Mouse (Mus musculus) layer of hippocampus, adult 9-11 months (tissue): ENCODE data around the gene 4930579F01Rik.

Source experiments
- DNase-seq: peaks from one replicate; pipeline ENCODE4 v3.0.0; 2022

The 4930579F01Rik gene

DNA sequence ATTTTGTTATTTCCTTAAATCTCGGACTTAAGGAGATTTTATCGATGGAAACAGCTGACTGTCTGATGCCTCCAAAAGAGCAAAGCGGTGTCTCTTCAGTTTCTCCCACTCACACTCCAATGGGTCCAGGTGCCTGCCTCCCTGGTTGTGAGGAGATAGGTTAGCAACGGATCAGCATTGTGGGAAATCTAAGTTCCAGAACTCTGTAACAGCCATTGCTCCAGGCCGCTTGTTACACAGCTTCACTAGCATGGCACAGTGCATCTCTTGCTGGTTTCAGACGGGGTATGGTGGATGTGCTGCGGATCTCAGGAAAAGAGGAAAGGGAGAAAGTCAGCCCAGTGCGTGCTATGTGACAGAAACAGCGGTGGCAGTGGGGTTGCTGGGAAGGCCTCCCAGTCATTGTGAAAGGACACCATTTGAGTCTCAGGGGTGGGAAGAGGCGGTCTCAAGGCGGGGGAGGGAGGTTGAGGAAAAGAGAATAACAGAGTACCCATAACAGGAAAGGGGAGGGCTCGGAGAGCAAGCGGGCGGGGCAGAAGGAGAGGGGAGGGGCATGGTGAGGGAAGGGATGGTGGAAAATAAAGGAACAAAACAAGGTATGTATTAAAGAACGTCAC is at the start of gene 4930579F01Rik:
Gene 4930579F01Rik (minus strand): TSS at position 143 of the 620 bp plus-strand sequence.
- DNase-seq: no peak

DNA sequence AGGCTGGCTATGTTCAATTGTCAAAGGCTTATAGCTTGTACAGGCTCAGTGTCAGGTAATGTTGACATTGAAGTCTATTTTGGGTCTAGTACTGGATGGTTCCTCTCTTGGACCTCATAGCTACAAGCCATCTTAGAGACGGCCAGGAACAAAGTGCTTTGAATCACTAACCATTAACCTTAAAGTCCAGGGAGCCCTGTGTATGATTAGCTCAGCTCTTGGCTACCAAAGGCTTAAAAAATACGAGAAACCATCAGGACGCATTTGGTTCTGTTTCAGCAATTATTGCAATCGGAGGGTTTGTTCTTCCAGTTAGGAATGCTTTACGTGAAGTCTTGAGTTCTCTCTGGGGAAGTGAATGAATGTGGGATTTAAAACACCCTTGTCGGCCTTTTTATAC is 49.3 kb upstream of the 4930579F01Rik start:
- no peak for DNase-seq

DNA sequence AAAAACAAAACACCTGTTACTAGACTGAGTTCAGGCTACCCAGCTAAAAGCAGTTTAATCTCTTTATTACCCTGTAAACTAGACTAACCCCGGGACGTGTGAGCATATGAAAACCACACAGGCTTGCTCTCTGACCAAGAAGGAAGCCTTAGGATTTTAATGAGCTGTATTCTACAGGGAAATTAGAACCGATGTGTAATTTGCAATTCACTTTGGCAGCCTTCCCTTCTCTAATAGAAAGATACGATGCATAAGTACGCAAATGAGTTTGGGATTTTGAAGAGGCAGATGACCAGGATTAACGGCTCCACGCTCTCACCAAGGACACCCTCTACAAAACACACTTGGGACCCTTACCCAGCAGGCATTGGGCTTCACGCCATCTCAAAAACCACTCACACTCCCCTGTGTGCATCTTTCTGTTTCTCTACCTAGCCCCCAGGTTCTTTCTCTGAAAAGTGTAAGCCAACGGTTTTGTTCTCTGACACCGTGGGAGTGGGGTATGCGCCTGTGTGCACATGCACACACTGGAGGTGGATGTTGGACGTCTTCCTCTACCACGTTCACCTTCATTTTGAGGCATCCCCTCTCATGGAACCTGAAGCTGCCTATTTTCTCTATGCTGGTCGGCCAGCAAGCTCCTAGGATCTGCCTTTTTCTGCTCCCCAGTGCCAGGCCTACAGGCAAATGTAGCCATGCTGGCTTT is 48.5 kb upstream of the 4930579F01Rik start:
- DNase-seq: no peak

DNA sequence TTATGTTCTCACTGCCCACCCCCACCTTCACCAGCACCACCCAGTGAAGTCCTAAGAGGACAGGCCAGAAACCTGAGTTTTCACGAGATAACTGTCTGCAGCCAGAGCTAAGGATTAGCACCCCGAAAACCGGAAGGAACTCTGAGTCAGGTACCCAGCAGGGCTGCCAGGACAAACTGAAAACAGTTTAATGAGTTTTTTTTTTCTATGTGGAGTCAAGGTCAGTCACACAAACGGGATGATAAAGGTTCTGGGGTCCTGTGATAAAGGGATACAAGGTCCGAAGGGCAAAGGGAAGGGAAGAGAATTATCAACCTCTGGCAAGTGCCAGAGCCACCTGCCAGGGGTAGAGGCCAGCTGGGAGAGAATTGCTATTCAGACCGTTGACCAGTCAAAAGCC is 47.7 kb upstream of the 4930579F01Rik start:
- no peak for DNase-seq

DNA sequence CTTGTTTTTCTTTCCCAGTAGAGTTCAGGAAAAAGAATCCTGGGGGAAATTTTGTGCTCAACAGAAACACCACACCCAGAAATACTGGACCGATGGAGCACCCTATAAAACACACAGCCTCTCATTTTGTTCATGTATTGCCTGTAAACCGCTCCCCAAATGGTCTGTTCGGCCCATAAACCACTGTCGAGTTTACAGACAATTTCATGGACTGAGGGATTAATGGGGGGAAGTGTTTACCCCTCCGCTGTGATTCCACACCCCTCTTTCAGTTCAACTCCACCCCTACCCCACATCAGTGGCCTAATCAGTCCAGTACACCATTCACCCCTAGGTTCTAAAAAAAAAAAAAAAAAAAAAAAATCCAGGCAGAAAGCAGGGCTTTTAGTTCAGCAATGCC is 47.3 kb upstream of the 4930579F01Rik start:
- DNase-seq: no peak

DNA sequence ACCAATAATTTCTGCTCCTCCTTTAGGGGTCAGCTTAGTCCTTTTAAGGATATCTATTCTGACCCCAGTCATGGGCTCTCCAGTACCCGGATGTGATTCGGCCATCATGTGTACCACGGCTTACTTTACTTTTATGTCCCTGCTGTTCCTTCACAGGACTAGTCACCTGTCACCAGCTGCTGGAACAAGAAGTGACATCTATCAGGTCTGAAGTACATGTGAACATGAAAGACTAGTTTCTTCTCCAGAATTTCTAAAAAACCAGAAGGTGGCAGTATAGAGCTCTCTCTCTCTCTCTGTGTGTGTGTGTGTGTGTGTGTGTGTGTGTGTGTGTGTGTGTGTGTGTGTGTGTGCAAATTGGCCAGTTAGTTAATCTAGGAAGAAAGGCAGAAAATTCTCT is 46.8 kb upstream of the 4930579F01Rik start:
- no peak for DNase-seq

DNA sequence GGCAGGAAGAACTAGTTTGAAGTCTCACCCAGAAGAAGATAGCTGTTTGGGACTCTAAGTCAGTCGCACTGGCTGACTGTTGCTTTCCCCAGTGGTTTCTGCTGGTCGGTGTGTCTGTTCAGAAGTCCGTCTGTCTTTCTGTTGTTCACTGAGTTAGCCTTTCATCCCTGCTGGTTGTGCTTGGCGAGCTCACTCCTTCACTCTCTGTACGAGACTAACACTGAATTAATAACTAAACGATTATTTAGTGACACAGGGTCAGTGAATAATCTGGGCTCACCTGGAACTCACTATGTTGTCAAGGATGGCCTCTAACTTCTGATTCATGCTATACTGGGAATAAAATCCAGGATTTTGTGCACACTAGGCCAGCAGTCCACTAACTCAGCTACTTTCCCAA is 45.8 kb upstream of the 4930579F01Rik start:
- DNase-seq: no peak

DNA sequence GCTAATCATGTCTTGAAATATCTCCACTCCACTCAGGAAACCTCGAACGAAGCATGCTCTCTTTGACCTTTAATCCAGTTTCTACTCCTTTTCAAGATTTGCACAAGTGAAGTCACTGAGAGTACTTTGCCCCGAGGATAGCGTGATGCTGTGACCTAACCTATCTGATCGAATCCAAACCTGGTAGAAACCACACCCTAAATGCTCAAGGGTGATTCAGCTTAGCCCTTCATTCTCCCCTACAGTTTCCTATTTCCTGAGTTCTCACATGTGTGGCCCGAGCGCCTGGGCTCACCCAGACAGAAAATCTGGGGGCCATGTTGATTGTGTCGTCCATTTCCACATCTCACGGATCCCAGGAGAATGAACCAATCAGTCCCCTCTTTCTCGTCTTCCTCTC is 44.4 kb upstream of the 4930579F01Rik start:
- no peak for DNase-seq

DNA sequence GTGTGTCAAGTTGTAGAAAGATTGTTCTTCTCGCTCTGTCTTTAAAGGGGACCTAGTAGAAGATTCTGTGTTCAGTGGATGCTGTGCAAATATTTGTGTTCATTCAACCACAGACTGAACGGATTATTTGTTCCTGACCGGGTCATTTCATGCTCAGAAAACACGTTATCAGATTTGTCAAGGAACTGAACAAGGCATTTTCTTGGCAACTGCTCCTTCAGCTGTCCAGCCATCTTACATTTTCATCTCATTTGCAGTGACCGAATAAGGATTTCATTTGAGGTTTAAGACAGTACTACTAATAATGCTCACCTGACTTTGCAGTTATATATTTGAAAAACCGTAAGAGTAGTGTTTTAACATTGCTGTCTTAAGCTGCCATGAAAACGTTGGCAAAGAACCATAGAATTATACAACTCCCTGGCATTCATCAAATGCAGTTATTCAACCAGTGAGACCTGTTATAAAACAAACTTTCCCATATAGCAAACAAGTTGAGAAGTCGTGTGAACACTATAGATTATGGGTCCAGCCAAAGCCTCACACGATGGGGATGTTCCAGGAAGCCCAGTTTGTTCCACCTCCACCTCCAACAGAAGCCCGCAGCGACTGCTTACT is 43.0 kb upstream of the 4930579F01Rik start:
- DNase-seq: no peak

DNA sequence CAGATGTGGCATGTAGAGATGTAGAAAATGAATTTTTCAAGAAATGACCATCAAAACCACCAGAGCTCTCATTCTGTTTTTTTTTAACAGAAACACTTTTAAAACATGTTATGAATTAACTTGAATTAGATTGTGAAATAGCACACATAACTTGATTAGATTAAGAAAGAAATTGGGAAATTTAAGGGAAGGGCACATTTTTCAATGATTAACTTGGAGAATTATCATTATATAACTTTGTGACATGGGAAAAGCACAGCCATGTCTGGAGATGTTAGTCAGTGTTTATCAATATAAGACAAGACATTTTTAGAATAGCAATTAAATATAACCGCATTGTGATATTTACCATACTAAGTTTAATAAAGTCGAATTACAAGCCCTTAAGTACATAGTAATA is 37.9 kb upstream of the 4930579F01Rik start:
- no peak for DNase-seq

DNA sequence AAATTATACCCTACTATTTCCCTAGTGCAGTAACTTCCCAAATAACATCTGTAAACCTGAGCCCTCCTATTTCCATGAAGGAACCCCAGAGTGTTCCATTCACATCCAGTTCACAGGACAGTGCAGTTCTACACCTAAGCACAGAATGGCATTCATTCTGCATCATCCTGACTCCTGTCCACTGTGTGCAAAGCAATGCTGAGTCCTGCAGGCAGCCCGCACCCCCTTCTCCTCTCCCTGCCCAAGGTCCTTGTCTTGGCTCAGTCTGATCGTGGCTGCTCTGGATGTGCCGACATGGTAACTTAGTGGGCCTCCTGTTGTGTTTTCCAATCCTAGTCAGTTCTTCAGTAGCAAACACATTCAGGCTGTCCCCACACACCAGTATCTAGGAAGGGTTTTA is 36.6 kb upstream of the 4930579F01Rik start:
- DNase-seq: no peak

DNA sequence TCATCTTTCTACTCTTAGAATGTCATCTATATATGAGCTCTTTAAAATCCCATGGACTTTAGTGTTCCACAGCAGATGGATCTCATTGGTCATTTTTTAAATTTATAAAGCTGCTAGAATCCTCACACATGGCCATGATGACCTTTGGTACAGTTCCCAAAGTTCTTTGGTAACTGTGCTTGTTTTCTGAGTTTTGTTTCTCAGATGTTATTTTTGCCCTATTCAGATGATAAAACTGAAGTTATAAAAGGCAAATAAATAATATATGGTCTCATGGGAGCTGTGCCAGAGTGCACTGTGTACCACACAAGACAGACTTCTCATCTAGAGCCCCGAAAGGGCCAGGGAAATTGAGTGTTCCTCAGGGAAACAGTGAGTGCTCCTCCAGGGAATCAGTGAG is 35.8 kb upstream of the 4930579F01Rik start:
- DNase-seq: no peak

DNA sequence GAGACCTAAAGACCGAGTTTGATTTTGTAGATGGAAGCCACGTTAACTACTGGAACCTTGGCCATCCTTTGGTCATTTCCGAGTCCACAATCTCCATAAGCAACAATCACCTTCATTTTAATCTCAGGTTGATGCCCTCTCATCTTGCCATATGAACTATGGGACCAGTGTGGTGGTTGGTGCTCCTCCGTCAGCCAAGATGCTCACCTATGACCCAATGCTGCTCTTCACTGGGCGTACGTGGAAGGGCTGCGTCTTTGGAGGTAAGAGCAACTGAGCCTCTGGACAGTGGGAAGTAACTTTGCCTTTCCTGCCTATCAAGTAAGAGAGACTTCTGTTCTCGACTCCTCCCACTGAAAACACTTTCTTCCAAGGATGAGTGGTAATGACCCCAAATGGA is 34.2 kb upstream of the 4930579F01Rik start:
- no peak for DNase-seq

DNA sequence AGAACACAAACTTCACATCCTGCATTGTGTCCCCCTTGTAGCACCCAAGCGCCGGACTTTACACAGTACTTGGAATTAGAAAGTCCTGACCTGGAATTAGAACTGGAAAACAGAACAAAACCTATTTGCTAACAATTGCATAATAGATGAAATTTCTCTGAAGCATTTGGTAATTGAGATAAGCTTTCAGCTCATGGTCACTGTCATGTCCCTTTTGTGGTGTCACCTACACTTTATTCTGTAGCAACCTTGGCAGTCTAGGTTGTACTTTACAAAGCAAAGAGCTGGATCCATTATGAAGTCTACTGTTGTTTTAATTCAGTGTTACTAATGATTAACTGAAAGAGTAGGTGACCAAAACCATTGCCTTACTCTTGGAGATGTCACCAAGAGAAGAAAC is 33.5 kb upstream of the 4930579F01Rik start:
- DNase-seq: no peak

DNA sequence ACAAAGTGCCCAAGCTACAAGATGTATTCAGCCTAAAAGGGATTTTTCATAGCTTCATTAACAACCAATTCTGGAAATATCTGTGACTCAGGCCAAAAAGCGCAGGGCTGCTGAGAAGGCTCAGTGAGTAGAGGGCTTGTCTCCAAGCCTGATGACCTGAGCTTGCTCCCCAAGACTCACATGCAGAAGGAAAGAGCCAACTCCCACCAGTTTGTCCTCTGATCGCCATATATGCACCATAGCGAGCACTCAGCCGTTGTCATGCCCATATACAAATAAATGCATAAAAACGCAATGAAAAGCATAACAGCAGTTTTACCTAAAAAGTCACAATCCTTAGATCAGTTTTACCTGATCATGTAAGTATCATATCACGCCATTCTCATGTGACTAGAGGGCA is 32.9 kb upstream of the 4930579F01Rik start:
- no peak for DNase-seq

DNA sequence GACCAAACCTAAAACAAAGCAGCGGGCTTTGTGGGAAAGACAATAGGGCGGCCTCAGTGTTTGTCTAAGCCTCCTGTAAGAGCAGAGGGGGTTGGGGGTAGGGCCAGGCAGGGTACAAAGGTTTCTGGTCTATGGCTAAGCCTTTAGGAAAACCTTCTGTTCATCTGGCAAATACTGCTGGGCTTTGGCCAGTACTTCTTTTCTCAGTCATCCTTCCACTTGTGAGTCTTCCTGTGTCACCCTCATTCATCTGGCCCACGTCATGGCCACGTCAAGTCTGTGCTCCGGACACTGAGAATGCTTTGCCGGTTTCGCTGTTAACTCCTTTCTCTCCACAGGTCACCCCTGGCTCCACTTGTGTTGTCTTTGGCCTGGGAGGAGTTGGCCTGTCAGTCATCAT is 32.2 kb upstream of the 4930579F01Rik start:
- DNase-seq: no peak

DNA sequence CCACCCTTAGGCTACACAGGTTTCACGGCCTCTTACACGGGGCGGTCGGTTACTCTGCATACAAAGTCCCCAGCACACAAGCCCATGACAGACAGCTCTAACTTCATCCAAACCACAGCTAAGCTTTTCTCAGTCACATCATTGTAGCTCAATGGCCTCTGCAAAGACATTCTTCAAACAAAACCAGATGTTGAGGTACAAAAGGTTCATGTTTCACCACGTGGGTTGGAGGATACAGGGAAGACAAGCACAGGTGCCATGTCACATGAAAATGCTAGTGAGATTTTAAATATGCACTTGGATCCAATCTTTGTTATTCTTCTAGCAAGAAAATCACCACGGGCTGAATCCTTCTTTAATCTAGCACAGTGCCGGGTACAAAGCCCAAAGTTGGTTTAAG is 31.7 kb upstream of the 4930579F01Rik start:
- DNase-seq: no peak

DNA sequence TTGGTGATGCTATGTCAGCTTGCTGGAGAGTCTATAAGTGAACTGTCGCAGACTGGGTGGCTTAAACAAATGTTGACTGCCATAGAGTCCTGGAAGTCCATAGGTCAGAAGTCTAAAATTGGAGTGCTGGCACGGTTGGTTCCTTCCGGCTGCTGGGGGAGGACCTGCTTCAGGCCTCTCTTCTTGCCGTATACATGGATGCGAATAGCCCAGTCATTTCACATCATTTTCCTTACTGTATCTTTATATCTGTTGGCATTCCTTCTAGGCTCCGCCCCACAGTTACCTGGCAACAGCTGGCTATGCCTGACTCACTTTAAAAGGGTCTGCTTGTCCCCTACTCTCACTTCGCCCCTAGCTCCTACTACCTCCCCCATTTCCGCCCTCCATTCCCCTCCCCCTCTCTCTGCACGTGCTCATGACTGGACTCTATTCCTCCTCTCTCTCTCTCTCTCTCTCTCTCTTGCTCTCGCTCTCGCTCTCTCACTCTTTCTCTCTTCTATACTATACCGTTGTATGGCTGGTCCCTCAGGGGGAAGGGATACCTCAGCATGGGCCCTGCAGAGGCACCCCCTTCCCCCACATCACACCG is 30.8 kb upstream of the 4930579F01Rik start:
- DNase-seq: no peak

DNA sequence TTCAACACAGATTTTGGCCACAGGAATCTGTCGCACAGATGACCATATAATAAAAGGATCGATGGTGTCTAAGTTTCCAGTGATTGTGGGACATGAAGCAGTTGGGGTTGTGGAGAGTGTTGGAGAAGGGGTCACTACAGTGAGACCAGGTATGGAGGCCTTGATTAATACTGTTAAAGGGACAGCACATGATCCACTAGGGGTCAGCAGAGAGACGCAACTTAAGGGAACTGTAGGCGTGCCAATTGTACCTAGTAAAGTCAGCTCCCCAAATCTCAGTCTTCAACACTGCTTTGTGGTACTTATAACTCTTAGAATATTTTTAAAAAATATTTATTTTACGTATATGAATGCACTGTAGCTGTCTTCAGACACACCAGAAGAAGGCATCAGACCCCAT is 29.3 kb upstream of the 4930579F01Rik start:
- DNase-seq: peak; percentile 47

DNA sequence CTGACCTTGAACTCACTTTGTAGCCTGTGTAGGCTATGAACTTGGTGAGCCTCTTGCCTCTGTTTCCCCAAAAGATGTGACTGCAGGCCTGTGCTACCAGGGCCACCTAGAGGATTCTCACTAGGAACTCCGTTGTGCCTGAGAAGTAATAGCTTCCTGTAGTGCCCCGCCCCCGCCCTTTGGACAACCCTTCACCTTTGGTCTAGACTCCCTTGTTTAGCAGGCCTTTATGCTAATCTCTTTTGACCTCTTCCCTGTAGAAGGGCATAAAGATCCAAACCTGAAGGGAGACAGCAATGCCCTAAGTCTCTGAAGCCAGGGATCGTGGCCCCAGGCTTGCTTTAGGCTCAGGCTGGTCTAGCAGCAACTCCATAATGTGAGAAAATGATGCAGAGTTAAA is 28.9 kb upstream of the 4930579F01Rik start:
- no peak for DNase-seq

DNA sequence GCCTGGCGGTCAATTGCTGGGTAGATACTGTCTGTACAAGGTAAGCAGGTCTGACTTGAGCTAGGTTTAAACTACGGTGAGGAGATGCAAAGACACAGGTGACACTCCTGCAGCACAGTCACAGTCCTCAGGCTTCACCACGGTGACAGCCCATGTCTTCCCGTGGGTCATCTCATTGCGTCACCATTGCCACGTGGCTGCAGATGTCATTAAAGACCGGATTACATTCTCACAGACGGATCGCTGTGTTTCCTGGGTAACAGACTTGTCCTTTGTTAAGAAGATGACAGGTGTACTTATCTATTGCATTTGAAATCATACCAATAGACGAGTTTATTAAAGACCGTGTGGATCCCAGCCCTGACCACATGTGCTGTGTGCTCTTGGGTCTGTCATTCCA is 27.5 kb upstream of the 4930579F01Rik start:
- DNase-seq: no peak

DNA sequence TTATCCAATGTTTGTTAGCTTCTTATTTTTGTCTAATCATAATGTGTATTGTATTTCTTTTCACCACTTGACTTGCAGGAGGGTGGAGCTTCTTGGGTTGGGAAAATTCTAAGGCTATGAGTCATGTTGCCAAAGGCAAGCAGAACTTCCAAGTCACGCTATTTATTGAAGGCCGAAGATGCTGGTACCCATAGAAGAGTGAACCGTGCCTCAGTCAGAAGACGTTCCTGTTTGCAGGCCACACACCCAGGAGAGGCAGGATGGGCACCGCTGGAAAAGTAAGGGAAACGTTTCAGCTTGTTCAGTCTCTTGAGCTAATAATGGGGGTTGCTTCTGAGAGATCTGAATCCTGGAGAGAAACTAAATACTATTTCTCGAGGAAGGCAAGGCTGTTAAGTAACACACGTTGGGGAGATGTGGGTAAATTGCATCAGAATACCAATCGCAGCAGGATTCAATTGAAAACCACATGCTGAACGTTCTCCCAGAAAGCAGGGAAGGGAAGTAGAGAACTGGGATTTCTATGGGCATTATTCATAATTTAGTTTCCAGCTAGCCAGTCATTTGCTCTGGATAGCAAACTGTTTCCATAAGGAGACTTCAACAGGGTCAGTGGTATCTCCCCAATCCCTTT is 24.1 kb upstream of the 4930579F01Rik start, which contains the start of gene Adh7:
Gene Adh7 (plus strand): TSS at position 130 of the 634 bp plus-strand sequence.
- DNase-seq: no peak

DNA sequence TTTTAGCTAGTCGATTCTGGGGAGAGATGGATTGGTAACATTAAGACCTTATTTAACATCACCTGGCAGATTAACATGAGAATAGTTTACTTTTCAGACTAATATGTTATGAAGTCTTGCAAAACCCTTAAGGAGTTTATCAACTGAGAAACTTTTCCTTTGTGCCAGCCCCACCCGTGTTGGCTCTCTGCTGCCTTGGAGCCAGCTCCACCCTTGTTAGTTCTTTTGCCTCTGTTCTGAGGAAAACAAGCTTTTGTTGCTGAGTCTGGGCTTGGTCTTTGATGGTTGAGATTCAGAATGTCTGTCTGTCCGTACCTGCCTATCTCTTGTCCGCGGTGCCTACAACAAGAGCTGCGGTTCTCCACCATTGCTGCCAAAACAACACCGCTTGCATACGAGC is 22.5 kb upstream of the 4930579F01Rik start:
- no peak for DNase-seq
